Mouse (Mus musculus): Measurements from ENCODE around the gene Ankrd65. TPM values are rescaled to one million over a fixed set of nuclear protein-coding genes. Genes with fewer than 3 reads are reported as not detected.
"Not testable (repeated sequence)": the region's sequence is repeated elsewhere in the genome, so short reads cannot be mapped to it uniquely, and the experiment has no call there.

Ankrd65 gene
- polyA plus RNA-seq, 1 experiment, result not detected

DNA sequence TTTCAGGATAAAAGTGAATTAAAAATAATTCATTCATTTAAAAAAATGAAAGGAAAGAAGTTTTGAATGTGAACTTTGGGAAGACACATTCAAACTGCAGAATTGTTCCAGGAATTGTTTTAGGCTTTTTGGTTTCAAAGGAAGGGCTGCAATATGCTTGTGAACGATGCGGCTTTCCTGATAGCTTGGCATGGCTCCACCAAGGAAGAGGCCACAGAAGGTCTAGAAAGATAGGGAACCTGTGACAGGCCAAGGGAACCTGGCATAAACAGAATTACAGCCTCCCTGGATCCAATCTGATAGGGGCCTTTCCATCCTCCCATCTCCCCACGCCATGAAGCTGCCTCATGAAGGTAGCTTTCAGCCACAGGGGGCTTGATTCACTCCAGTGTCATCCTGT lies 1.9 kb upstream of the Ankrd65 start:
- TF ChIP-seq TCF3 (IDR thresholded peaks at IDR 0.05; ENCODE audit: insufficient read length, low read depth) (no peak), TCF12 (IDR thresholded peaks at IDR 0.05; ENCODE audit: insufficient read depth, poor library complexity, severe bottlenecking) (no peak), POLR2AphosphoS2 (IDR thresholded peaks at IDR 0.05; ENCODE audit: insufficient read length, low read depth) (no peak)
- Histone ChIP-seq H3K27me3 (ENCODE audit: control insufficient read depth, insufficient read depth, insufficient read length) (peaks cover 15% of the 10 kb centered on the region), H3K79me2 (ENCODE audit: control insufficient read depth, insufficient read depth) (no peaks in the 10 kb centered on the region), H3ac (ENCODE audit: control insufficient read depth, insufficient read length) (no peak overlapping the region), H3K4me3 (no peak overlapping the region), H3K36me3 (ENCODE audit: control insufficient read depth, insufficient read depth) (no peaks in the 10 kb centered on the region), H3K4me2 (ENCODE audit: low read depth) (no peak overlapping the region)

DNA sequence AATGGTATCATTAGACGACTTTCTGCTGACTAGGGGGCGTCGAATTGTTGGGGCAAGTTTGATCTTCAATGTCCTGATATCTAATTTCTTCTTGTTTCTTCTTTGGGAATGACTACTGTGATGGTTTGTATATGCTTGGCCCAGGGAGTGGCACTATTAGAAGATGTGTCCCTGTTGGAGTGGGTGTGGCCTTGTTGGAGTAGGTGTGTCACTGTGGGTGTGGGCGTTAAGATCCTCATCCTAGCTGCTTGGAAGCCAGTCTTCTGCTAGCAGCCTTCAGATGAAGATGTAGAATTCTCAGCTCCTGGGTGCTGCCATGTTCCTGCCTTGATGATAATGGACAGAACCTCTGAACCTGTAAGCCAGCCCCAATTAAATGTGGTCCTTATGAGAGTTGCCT lies 1.4 kb upstream of the Ankrd65 start:
- H3ac ChIP-seq (ENCODE audit: control insufficient read depth, insufficient read length); H3K79me2 ChIP-seq (ENCODE audit: control insufficient read depth, insufficient read depth); H3K36me3 ChIP-seq (ENCODE audit: control insufficient read depth, insufficient read depth); H3K4me2 ChIP-seq (ENCODE audit: low read depth); H3K4me3 ChIP-seq: not testable (repeated sequence)
- peaks cover 15% of the 10 kb centered on the region for H3K27me3 ChIP-seq (ENCODE audit: control insufficient read depth, insufficient read depth, insufficient read length)

DNA sequence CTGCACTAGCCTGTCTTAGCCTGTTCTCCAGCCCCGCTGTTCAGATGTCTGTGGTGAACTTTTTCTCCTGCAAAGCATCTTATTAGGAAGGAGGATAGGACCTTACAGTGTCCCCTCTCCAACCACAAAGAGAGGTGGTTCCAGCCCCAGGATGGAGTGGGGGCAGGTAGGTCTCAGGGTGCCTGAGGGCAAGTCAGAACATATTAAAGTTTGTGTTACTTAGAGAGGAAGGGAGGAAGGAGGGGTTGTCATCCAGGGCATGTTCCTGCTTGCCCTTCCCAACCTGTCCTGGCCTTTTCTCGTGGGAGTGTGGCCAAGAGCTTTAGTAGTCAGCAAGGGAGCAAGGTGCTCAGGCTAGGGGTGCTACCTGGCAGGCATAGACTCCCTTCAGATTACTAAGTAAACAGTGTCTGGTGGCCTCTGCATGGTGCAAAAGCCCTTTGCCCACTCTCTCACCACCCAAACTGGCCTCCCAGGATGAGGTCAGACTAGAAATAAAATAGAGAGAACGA lies 467 bp downstream of the Ankrd65 start:
- no peak for TF ChIP-seq TCF3 (IDR thresholded peaks at IDR 0.05; ENCODE audit: insufficient read length, low read depth)
- TF ChIP-seq TCF12 (IDR thresholded peaks at IDR 0.05; ENCODE audit: insufficient read depth, poor library complexity, severe bottlenecking), result no peak
- TF ChIP-seq POLR2A (IDR thresholded peaks at IDR 0.05; ENCODE audit: insufficient read length, low read depth), result no peak
- no peak for TF ChIP-seq E2F4 (IDR thresholded peaks at IDR 0.05; ENCODE audit: insufficient read depth)
- Histone ChIP-seq H3K36me3 (ENCODE audit: control insufficient read depth, insufficient read depth) (no peaks in the 10 kb centered on the region), H3ac (ENCODE audit: control insufficient read depth, insufficient read length) (no peak overlapping the region), H3K79me2 (ENCODE audit: control insufficient read depth, insufficient read depth) (no peaks in the 10 kb centered on the region), H3K27me3 (ENCODE audit: control insufficient read depth, insufficient read depth, insufficient read length) (peaks cover 15% of the 10 kb centered on the region), H3K4me3 (no peak overlapping the region), H3K4me2 (ENCODE audit: low read depth) (no peak overlapping the region)

DNA sequence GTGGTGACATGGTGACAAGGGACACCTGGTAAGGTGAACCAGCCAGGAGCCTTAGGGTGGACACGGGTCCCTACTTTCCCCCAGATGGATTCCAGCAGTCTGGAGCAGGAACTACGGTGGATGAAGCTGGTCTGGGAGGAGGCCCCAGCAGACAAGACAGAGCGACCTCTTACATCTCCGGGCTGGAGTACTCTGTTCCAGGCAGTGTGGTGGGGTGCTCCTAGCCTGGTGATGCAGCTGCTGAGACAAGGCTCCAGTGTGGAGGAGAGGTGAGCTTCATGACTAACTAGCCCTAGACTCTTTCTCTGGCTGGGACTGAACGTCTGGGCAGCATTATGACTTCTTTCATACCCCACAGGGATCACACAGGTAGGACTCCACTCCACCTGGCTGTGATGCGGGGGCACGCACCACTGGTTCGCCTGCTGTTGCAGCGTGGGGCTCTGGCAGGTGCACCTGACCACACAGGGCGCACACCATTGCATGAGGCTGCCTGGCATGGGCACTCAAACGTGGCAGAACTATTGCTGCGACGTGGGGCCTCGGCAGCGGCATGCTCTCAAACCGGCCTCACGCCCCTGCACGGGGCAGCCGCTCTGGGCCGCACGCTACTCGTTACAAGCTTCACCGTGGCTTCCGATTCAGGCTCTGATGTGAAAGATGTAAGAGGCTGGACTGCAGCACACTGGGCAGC lies 1.1 kb downstream of the Ankrd65 start:
- no peaks in the 10 kb centered on the region for H3K36me3 ChIP-seq (ENCODE audit: control insufficient read depth, insufficient read depth)
- no peak for TF ChIP-seq POLR2AphosphoS2 (IDR thresholded peaks at IDR 0.05; ENCODE audit: insufficient read length, low read depth)
- TF ChIP-seq TCF3 (IDR thresholded peaks at IDR 0.05; ENCODE audit: insufficient read length, low read depth), result no peak
- no peak for TF ChIP-seq CEBPB (IDR thresholded peaks at IDR 0.05; ENCODE audit: insufficient read depth, poor library complexity, severe bottlenecking)
- no peak for TF ChIP-seq MYOG (IDR thresholded peaks at IDR 0.05; ENCODE audit: control insufficient read depth in 1 of 3, insufficient read depth in 1 of 3, insufficient read length in 2 of 3, low read depth in 2 of 3)
- no peak for TF ChIP-seq E2F4 (IDR thresholded peaks at IDR 0.05; ENCODE audit: insufficient read depth)
- no peak for TF ChIP-seq SRF (IDR thresholded peaks at IDR 0.05; ENCODE audit: control insufficient read depth, insufficient read length, low read depth)
- no peak for TF ChIP-seq POLR2A (IDR thresholded peaks at IDR 0.05; ENCODE audit: insufficient read length, low read depth)
- TF ChIP-seq MYOD1 (IDR thresholded peaks at IDR 0.05; ENCODE audit: control insufficient read depth in 1 of 3, insufficient read length in 2 of 3, low read depth in 2 of 3), result no peak
- TF ChIP-seq REST (IDR thresholded peaks at IDR 0.05; ENCODE audit: insufficient read depth, insufficient read length), result no peak
- no peak for TF ChIP-seq MAX (IDR thresholded peaks at IDR 0.05; ENCODE audit: low read depth)
- no peak for TF ChIP-seq USF1 (IDR thresholded peaks at IDR 0.05; ENCODE audit: low read depth)
- no peak for TF ChIP-seq TCF12 (IDR thresholded peaks at IDR 0.05; ENCODE audit: insufficient read depth, poor library complexity, severe bottlenecking)
- no peak overlapping the region for H3ac ChIP-seq (ENCODE audit: control insufficient read depth, insufficient read length)
- peaks cover 15% of the 10 kb centered on the region for H3K27me3 ChIP-seq (ENCODE audit: control insufficient read depth, insufficient read depth, insufficient read length)
- H3K79me2 ChIP-seq (ENCODE audit: control insufficient read depth, insufficient read depth), result no peaks in the 10 kb centered on the region
- no peak overlapping the region for H3K4me2 ChIP-seq (ENCODE audit: low read depth)
- H3K4me3 ChIP-seq, result no peak overlapping the region

DNA sequence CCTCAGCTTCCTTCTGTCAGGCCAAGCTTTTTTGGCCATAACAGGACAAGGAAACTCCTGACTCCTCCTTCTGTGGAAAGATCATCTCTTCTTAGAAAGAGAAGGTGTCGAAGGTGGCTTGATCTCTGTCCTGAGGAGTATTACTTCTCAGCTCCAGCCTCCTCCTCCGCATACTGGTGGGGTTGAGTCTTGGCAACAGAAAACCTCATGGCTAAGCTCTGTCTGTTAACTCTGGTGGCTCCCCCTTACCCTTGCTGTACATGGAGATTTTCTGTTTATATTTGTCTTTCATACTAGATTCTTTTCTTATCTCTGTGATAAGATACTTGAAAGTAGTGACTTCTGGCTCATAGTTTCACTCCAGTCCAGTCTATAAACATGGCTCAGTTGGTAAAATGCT lies 3.5 kb downstream of the Ankrd65 start:
- Histone ChIP-seq H3K4me3 (no peak overlapping the region), H3K36me3 (ENCODE audit: control insufficient read depth, insufficient read depth) (no peaks in the 10 kb centered on the region), H3K27me3 (ENCODE audit: control insufficient read depth, insufficient read depth, insufficient read length) (peaks cover 15% of the 10 kb centered on the region), H3ac (ENCODE audit: control insufficient read depth, insufficient read length) (no peak overlapping the region), H3K79me2 (ENCODE audit: control insufficient read depth, insufficient read depth) (no peaks in the 10 kb centered on the region), H3K4me2 (ENCODE audit: low read depth) (no peak overlapping the region)
- TF ChIP-seq SRF (IDR thresholded peaks at IDR 0.05; ENCODE audit: control insufficient read depth, insufficient read length, low read depth) (no peak), REST (IDR thresholded peaks at IDR 0.05; ENCODE audit: insufficient read depth, insufficient read length) (no peak), E2F4 (IDR thresholded peaks at IDR 0.05; ENCODE audit: insufficient read depth) (no peak), TCF3 (IDR thresholded peaks at IDR 0.05; ENCODE audit: insufficient read length, low read depth) (no peak)

DNA sequence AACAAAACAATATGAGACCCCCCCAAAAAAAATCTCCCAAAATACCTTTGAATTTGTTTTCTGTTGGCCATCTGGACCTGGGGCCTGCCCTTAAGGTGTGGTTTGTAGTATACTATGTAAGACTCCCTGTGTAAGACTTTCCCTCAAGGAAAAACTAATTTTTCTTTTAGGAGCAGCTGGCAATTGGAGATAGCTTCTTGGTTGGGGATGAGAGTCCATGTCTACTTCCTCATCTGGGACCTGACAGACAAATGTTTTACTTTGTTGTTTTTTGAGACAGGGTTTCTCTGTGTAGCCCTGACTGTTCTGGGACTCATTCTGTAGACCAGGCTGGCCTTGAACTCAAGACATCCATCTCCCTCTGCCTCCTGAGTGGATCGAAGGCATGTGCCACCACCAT lies 11.8 kb downstream of the Ankrd65 start:
- Histone ChIP-seq H3K36me3 (ENCODE audit: control insufficient read depth, insufficient read depth) (peaks cover 9% of the 10 kb centered on the region), H3K27me3 (ENCODE audit: control insufficient read depth, insufficient read depth, insufficient read length) (no peaks in the 10 kb centered on the region), H3K4me3 (no peak overlapping the region), H3K4me2 (ENCODE audit: low read depth) (no peak overlapping the region), H3ac (ENCODE audit: control insufficient read depth, insufficient read length) (no peak overlapping the region), H3K79me2 (ENCODE audit: control insufficient read depth, insufficient read depth) (peaks cover 24% of the 10 kb centered on the region)
- TF ChIP-seq MAX (IDR thresholded peaks at IDR 0.05; ENCODE audit: low read depth) (no peak), MYOD1 (IDR thresholded peaks at IDR 0.05; ENCODE audit: control insufficient read depth in 1 of 3, insufficient read length in 2 of 3, low read depth in 2 of 3) (no peak), CEBPB (IDR thresholded peaks at IDR 0.05; ENCODE audit: insufficient read depth, poor library complexity, severe bottlenecking) (no peak), TCF3 (IDR thresholded peaks at IDR 0.05; ENCODE audit: insufficient read length, low read depth) (no peak), POLR2A (IDR thresholded peaks at IDR 0.05; ENCODE audit: insufficient read length, low read depth) (no peak), USF1 (IDR thresholded peaks at IDR 0.05; ENCODE audit: low read depth) (no peak)
